Mouse (Mus musculus): ENCODE results near the gene Fbxw8.

Fbxw8 gene

DNA sequence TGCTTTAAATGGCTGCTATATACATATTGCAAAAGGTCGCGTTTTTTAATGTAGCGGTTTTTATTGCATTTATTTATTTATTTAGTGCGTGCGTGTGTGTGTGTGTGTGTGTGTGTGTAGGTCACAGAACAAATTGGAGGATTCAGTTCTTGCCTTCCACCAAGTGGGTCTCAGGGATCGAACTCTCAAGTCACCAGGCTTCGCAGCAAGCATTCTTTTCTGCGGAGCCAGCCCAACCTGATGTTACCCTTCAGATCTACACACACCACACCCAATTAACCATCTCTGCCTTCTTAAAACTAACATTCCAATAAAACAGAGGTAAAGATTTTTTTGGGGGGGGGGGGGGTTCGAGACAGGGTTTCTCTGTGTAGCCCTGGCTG lies 292 bp upstream of the Fbxw8 start:
- in situ Hi-C loops (cut with MseI, MboI): no loop called here

DNA sequence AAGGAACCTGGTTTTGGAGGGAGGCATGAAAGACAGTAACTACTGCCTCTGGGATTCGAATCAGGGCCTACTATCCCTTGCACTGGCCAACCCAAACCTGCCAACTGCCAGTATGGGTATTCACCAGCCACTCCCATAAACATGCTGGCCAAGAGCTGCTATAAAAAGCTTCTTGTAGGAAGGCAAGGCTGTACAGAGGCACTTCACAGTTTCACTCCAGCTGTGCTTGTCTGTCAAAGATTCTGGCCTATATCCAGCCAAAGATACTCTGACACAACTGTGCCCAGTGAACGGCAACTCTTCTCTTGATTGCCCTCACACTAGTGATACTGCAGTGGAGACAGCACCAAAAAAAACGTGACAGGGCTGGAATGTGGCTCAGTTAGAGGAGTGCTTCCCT lies 5.6 kb downstream of the Fbxw8 start:
- in situ Hi-C loops (cut with MseI, MboI): no loop called here

DNA sequence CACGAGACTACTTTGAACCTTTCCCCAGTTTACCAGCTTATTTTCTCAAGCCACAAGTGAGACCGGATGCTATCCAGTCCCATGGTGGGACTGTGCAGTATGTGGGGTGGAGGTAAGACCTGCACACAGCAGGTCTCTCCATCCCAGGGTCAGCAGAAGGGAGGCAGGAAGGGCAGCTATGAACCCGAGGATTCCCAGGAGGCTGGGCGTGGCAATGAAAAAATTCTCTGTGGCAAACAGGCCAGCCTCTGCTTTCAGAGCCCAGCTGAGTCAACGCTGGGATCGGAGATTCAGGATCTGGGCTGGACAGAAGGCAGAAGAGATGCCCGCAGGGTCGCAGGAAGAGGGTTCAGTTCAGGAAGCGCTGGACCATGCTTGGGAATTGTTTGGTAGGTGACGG lies 8.0 kb downstream of the Fbxw8 start:
- in situ Hi-C loops (cut with MseI, MboI): no loop called here

DNA sequence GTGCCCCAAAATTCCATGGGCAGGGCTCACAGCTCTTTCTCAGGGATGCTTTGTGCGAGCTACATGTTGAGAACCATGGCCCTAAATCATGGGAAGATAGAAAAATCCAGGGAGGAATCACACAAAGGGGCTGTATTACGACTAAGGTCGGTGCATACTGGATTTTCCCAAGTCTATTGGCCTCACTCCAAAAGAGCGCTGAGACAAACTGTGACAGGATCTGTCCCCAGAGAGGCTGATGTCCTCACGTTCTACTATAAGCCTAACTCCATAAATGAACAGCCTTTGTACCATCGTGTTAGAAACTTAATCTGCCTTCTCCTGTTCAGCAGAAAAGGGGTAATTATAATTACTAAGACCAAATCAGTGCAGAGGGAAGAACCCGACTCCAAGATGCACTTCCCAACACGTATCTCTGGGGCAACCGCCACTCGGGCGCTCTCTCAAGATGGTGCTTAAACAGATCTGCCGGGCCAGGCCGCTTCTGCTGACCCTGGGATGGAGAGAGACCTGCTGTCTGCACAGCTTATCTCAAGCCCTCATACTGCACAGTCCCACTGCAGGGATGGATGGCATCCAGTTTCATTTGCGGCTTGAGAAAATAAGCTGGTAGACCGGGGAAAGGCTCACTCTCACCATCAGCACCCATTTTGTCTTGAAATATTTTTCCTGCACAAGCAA lies 9.1 kb downstream of the Fbxw8 start:
- in situ Hi-C loops (cut with MseI, MboI): no loop called here

DNA sequence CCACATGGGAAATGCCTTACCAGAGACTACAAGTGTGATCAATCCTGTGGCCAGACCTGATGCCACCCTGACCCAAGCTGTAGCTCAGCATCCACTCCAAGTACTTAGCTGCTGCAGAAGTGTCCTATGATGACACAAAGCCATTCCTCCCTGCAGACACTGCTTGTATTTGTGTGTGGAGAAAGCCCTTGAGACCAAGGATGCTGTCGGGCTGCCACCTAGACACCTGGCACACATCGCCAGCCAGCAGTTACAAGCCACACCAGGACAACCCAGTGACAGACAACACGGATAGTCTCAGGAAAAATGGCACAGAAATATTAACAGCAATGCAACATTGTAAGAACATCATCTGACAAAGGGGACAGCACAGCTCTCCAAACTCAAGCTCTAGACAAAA lies 9.8 kb downstream of the Fbxw8 start:
- in situ Hi-C loops (cut with MseI, MboI): no loop called here

DNA sequence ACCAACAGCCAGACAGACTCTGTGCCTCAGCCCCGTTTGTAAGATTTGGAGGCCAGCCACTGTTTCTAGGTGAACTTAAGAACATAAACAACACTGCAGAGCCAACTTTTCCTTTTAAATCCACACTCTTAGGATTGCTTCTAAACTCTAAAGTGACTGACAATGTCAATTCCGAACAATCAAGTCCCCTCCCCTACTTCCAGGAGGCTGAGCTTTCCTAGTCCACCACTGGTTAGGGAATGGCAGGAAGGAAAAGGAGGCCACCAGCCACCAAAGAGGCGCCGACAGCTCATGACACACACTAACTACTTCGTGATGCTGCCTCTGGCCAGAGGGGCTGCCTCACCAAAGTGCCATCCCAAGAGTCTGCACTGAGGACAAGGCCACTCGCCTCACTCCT lies 10.5 kb downstream of the Fbxw8 start:
- in situ Hi-C loops (cut with MseI, MboI): no loop called here

DNA sequence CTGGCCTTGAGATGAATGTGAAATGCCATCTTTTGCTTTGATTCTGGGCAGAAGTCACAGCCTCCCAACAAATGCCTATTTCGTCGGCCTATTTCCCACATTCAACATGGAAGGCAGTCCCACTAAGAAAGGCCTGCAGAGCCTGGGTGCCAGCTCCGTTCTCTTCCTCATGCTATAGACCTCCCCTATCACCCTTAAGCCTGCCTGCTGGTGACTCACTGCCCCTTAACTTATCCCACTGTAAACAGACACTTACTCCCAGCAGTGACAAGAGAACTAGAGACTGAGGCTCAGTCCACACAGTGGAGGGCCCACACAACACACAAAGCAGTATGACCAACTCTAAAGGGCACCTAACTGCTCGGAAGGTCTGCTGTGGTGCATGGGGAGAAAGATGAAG lies 10.9 kb downstream of the Fbxw8 start:
- in situ Hi-C loops (cut with MseI, MboI): no loop called here

DNA sequence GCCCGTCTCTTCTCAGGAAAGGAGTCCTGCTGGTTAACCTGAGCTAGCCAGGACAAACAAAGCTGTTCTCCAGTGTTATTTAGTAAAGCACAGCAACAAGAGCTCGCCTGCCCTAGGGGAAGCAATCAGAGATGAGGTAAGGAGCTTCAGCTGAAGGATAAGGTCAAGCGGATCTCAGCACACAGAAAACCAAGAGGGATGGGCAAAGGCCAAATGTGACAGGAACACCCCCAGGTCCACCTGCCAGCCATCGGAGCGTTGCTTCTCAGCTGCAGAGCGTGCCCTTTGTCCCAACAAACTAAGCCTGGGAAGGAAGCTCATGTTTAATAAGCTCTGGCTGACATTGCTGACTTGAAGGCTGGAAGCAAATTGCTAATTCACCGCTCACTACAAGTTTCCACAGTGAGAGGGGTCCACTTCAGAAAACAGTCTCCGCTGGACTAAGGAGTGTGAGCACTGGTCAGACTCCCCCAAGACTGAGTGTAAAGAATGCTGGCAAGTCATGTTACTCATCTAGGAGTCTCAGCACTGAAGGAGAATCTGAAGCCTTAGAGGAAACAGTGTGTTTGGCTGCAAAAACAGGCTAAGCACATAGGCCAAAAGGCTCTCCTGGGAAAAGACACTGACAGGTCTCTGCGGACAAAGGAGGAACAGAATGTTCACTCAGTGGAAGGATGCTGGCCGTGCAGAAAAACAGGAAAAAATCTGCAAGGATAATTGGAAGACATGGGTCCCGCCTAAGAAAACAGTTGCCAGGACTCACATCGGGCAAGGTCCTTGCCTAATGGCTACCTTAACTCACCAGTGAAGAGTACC lies 11.8 kb downstream of the Fbxw8 start:
- in situ Hi-C loops (cut with MseI, MboI): no loop called here

DNA sequence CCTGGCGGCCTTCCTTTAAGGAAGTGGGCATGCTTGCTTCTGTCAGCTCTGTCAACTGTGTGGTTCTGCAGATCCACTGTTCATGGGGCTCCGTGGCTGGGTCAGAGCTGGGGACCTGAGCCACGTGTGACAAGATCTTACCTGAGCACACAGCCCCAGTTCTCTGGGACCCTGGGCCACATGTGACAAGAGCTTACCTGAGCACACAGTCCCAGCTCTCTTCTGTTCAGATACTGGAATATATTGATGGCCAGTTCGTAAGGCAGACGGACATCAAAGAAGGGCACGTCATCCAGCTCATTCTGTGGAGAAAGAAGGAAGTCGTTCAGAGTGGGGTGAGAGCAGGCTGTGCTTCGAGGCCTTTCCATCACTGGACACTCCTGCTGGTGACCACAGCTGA lies 12.8 kb downstream of the Fbxw8 start:
- in situ Hi-C loops (cut with MseI, MboI): no loop called here

DNA sequence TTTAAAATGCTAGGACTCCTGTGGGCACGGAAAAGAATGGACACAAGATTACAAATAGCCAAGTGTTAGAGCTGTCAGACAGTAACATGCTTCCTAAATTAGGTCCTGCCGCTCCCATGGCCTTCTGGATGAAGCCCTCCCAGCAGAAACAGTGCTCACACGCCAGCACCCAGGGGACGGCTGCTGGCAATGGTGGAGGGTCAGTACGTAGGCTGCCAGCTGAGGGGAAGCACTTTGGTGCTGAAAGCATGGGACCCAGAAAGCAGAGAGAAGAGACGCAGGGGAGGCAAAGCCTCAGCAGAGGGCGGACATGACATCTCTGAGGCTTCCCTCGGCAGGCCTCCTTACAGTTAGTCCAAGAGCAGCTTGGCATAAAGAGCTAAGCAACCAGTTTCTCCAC lies 15.6 kb downstream of the Fbxw8 start:
- in situ Hi-C loops (cut with MseI, MboI): no loop called here

DNA sequence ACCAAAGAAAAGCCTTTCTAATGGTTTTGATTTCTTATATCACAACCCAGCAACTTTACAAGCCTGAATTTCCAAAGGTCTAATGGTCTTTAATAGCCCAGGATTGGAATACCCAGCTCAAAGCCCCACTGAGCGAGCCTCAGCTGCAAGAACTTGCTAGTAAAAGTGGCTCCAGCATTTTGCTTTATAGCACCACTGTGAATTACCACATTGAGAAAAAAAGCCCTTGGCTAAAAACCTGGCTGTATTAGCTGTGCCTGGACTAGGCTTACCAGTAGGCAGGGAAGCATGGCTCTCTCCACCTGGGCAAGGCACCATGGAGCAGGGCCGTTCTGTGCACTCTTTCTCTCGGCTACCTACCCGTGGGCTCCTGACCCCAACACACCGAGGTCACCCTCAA lies 18.9 kb downstream of the Fbxw8 start:
- in situ Hi-C loops (cut with MseI, MboI): no loop called here

DNA sequence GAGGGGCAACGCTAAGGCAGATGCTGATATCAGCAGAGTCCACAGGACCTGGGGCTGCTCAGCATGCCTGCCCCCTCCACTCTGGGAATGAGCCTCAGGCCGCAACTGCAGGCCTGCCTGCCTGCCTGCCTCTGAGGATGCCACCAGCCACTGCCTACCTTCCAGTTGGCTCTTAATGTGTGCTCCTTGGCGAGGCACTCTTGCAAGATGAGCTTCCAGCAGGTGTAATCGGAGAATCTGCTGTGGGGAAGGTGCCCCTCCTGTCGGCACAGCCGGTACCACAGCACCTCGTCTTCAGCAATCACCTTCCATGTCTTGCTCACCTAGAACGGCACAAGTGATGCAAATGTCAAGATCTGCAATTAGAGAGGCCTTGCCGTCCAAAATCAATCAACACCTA lies 26.6 kb downstream of the Fbxw8 start:
- in situ Hi-C loops (cut with MseI, MboI): no loop called here

DNA sequence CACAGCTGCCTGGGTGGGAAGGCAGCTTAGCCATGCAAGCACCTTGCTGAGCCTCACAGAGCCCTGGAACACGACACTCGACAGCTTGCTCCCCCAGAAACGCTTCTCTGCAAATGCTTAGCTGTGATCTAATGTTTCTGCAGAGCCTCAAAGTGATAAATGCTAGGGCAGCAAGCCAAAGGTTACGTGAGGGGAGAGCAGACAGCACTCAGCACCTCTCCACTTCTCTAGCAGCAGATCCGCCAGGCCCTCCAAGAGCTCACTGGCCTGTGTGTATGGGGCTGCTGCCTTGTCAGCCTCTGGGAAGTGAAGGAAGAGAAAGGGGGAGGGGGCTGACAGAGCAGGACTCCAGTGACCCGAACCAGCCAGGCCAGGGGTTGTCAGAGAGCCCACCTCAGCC lies 27.1 kb downstream of the Fbxw8 start:
- in situ Hi-C loops (cut with MseI, MboI): no loop called here

DNA sequence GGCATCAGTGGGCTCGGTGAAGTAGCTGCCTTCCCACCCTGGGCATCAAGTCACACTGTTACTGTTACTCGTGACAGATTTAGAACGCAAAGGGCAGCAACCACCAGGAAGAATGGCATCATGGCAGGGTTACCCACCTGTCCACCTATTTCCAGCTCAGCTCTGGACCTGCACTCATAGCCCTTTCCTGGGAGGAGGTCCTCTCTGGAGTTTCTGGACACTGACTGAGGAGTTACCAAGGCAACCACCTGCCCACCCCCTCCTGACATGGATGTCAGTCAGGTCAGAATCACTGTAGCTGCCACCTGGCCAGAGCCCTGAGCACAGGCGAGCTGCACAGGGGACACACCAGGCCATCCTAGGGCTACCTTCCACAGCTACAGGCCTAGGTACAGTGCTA lies 28.6 kb downstream of the Fbxw8 start:
- in situ Hi-C loops (cut with MseI, MboI): no loop called here

DNA sequence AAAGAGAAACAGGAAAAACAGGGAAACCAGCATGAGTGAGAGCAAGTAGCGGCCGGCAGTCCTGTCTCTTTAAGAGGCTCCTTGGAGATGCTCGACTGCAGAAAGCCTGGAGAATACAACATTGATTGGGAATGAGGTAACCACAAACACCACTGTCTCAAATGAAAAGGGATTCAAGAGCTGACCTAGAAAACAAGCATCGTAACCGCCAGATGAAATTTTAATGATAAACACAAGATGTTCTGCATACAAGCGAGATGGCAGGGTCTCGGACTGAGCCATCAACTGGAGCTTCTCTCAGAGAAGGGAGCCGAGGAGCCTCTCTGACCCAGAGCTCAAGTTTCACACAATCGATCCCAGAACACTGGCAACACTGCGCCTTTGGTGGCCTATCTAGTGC lies 32.2 kb downstream of the Fbxw8 start:
- in situ Hi-C loops (cut with MseI, MboI): no loop called here

DNA sequence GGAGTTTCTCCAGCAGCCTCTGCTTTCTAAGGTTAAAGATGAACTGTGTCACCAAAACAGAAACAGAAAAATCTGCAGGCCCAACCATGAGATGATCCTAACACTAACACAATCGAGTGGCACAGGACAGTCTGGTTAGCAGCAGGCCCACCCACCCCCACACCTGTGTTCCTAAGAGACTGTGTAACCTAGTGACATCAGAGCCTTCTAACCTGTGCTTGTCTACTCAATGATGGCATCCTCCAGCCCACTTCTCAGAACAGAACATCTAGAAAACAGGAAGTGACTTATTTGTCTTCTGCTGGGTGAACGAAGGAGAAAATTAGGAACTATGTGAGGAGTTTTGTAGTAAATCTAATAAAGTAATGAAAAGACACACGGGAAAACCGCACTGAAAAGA lies 33.3 kb downstream of the Fbxw8 start:
- in situ Hi-C loops (cut with MseI, MboI): no loop called here

DNA sequence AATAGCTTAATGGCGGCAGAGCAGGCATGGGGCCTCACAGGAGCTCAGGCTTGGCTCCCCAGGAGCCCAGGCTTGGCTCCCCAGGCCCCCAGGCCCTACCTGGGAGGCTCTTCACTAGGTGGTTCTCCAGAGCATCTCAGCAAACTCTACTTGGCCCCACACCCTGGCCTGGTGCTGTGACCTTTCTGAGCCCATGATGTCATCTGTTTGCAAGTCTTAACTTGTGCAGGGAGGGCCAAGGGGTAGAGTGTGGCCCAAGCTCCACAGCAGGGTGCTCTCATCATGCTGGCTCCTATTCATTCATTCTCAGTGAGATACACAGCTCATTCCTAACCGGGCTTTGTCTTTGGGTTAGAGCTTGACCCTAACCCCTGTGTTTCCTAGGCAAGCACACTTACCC lies 34.6 kb downstream of the Fbxw8 start:
- in situ Hi-C loops (cut with MseI, MboI): no loop called here

DNA sequence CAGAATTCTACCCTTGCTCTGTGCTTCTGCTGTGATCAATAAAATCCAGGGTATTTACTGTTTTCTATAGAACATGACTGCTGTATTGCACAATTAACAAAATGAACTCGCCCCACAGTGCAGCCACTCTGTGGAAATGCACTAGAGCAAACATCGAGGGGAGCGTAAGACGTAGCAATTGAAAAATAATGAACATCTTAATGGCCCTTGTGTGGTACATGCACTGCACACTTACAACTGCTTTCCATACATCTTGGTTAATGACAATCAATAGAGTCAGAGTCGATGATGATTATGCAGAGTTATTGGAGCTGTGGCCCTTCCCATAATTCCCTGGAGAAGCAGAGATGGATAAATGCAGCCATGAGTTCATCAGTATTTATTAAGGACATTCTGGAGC lies 36.3 kb downstream of the Fbxw8 start:
- in situ Hi-C loops (cut with MseI, MboI): no loop called here

DNA sequence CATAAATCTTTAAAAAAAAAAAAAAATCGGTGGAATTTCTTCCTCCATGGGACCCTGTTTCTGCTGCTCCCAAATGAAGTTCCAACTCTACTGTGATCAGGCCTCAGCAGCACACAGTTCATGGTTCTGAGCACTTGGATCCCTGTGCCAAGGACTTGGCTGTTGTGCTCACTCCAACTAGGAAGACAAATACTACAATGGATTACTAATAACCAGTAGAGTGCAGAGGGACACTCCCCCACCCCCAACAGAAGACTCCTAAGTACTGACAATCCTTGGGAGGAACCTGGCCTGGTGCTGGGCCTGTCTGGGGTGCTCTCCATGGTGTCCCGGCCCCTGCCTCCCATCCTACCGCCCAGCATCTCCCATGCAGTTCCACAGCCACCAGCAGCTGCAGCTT lies 36.9 kb downstream of the Fbxw8 start:
- in situ Hi-C loops (cut with MseI, MboI): no loop called here

DNA sequence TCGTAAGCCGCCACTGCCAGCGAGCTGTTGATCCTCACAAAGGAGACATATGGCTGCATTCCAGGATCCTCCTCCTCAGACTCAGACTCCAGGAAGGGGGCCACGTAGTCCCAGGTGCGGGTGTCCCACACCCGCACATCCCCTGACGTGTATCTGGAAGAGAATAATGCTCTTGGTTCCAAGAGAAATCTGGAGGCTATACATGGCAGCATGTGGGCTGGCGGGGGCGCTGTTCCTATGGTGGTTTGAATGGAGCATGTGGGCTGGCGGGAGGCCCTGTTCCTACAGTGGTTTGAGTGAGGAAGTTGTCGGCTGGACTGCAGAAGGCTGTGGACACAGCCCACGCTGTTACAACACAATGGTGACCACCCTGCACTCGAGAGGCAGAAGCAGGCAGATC lies 41.6 kb downstream of the Fbxw8 start:
- in situ Hi-C loops (cut with MseI, MboI): no loop called here

DNA sequence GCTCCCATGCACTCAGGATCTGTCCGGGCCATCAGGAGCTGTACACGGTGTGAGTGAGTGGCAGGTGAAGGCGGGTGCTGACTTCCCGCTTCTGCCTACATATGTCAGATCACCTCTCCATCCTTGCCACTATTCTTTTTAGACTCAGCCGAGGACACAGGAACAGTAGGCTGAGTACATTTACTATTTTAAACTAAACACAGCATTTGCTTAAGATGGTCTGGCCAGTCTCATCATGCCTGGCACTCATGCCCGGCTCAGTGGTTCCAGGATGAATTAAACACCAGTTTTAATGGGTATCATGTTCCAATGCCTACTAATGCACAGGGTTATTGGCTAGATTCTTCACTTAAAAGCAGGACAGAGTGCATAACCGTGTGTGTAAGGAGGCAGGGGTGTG lies 42.2 kb downstream of the Fbxw8 start:
- in situ Hi-C loops (cut with MseI, MboI): no loop called here

DNA sequence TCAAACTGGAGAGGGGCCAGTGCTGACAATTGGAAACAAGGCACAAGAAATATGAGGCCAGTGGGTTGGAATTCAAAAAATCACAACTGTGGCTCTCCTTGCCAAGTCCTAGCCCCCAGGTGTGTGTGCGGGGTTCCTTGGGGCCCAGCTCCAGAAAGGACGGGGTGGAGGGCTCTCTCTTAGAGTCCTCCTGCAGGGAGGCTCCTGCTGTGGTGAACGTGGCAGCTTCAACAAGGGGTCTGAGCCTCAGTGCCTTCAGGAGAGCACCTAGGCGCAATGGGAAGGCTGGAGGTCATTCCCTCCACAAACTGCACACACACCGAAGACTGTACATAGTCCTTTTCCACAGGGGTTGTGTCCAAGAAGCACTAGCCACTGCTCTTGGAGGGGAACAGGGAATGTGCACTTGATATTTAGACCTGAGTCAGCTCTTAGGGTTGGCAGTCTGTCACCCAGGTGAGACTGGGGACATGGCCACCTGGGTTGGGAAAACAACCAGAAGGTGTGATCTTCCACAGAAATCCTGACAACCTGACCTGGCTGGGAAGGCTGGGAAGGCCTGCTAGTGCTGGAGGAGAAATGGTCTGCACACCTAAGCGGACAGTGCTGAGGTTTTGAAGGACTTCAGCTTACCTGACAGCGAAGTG lies 46.3 kb downstream of the Fbxw8 start:
- in situ Hi-C loops (cut with MseI, MboI): no loop called here

DNA sequence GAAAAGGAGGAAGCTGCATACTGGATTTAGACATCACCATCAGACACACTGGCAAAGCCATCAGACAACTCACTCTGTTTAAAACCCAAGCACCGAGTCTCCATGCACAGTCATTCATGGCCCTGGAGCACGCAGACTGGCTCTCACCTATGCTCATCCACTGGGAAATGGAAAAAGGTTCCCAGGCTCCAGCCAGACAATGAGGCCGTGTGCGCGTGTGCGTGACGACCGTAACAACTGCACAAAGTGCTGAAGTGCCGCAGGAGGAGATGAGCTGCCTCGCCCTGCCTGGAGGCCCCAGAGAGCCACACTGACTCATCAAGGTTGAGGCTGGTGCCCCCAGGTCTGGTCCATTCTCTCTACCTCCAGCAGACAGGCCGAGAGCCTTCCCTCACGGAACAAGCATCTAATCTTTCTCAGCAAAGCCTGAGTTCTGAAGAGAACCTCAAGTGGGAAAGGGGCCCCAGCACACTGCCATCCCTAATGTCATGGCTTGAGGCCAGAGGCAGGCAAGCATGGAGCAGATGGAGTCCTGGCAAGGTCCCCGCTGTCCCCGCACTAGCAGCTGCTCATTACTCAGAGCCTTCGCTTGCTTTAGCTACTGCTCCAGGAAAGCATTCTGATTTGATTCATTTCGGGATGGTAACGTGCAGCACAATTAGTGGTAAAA lies 47.0 kb downstream of the Fbxw8 start:
- in situ Hi-C loops (cut with MseI, MboI): no loop called here
